Mouse (Mus musculus): Measurements from ENCODE around the gene Fam120c.
A peak's percentile ranks its signal among the peaks of the same experiment; 100 is the strongest.

The Fam120c gene

DNA sequence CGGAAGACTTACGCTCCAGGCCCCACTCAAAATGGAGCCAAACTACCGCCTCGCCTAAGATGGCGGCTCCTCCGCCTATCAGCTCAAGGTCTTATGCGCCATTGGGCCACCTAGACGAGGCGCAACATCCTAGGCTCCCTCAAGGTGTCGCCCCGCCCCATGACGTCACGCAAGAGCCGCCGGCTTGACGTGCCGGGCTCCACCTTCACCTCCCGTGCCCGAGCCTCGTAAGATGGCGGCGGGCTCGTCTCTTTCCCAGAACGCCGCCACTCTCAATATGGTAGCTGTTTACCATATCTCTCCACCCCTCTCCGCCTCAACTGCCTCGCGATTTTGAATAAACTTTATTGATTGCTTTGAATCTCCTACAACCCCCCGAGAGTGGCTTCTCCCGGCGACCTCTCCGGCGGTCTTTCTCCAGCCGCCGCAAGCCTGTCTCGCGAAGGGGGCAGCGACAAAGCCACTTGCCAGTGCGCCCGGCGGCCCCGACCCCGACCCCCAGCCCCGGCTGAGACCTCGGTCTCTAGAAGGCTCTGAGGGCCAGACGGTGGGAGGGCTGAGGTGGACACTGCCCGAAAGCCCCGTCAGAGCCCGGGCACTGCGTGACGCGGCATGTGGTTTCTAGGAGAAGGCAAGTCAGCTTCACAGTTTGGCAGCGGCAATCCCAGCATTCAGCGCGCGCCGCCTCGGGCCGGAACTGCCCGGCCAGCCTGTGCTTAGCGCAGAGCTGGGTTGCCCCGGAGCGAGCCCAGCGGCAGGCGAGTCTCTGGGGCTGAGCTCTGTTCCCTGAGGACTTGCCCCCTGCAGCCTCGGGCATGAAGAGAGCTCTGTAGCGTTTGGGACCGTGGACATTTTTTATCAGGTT lies 176.7 kb downstream of the Fam120c start, which contains the start of gene Phf8:
TSS of gene Phf8 (plus strand) at position 215 of the 865 bp plus-strand sequence.
- peak; percentile 90 to 91 for DNase-seq (ENCODE audit: low spot score in 2 of 2)

Data from right cerebral cortex, adult 2 months (tissue).